Mouse (Mus musculus) embryonic fibroblast, embryonic 13.5 days (primary cell): Measurements from ENCODE around the gene Prss27.

Experiments used
- CTCF ChIP-seq: IDR thresholded peaks from 2 replicates; pipeline ENCODE4 v1.5.1; 2011; ENCODE audit warnings: mild to moderate bottlenecking, control low read depth, low read length, moderate library complexity, borderline replicate concordance; ENCODE audit not compliant: insufficient read depth
- POLR2A ChIP-seq: IDR thresholded peaks from 2 replicates; pipeline ENCODE4 v1.6.1; 2011; ENCODE audit warnings: low read depth, mild to moderate bottlenecking, control low read depth, low read length, moderate library complexity

DNA sequence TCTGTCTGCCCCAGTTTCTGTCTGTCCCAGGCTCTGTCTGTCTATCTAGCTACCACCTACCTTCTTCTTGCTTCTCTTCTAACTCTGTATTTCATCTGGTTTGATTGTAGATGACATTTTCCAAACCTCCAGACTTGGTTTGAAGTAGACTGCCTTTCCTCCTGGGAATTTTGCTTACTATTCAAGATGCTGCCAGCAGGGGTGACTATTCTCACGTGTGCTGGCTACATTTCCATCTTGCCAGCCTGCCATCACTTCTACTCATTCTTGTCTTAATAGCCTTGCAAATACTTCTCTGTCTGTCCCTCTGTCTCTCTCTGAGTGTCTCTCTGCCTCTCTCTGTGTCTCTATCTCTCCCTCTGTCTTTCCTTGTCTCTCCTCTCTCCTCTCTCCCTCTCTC lies 42.5 kb upstream of the Prss27 start:
- TF ChIP-seq CTCF (no peak), POLR2A (no peak)
